Mouse (Mus musculus) spleen, adult 2 months (tissue): ENCODE data around the gene Tap2. TPM values are rescaled to one million over a fixed set of nuclear protein-coding genes. Genes with fewer than 3 reads are reported as not detected.

Source experiments
- DNase-seq, 2 experiments: peaks; one replicate each; pipeline versions ENCODE4 v3.0.0 to v3.0.0-alpha.2; 2012 to 2021; ENCODE audit warnings: low spot score in 2 of 2, low read depth in 1 of 2
- H3K27ac ChIP-seq: fragments of 200-500 bp; 2 replicates; pipeline ENCODE4 v1.5.1; 2012; ENCODE audit warnings: low read length, inconsistent platforms; ENCODE audit not compliant: insufficient read depth
- H3K27me3 ChIP-seq: fragments of 200-500 bp; 2 replicates; pipeline ENCODE4 v1.6.1; 2012; ENCODE audit warnings: mild to moderate bottlenecking, moderate library complexity, low read length, inconsistent platforms; ENCODE audit not compliant: control insufficient read depth, insufficient read depth
- H3K36me3 ChIP-seq: fragments of 200-500 bp; 2 replicates; pipeline ENCODE4 v1.6.1; 2012; ENCODE audit warnings: mild to moderate bottlenecking, low read length, inconsistent platforms; ENCODE audit not compliant: control insufficient read depth, insufficient read depth
- H3K4me1 ChIP-seq: fragments of 200-500 bp; 2 replicates; pipeline ENCODE4 v1.6.1; 2011; ENCODE audit warnings: inconsistent platforms; ENCODE audit not compliant: control insufficient read depth, insufficient read depth, insufficient read length
- H3K4me3 ChIP-seq: fragments of 200-500 bp; 2 replicates; pipeline ENCODE4 v1.5.1; 2011; ENCODE audit warnings: mild to moderate bottlenecking, inconsistent platforms; ENCODE audit not compliant: insufficient read depth, insufficient read length; ENCODE audit errors: extremely low read depth
- CTCF ChIP-seq: fragments of 200-500 bp; IDR thresholded peaks from 2 replicates; pipeline ENCODE4 v1.5.1; 2011; ENCODE audit warnings: mild to moderate bottlenecking, inconsistent platforms; ENCODE audit not compliant: insufficient read depth, insufficient read length, insufficient replicate concordance; ENCODE audit errors: extremely low read depth
- POLR2A ChIP-seq: fragments of 200-500 bp; IDR thresholded peaks from 2 replicates; pipeline ENCODE4 v1.6.1; 2011; ENCODE audit warnings: low read depth, low read length, inconsistent platforms
- WGBS: fragments of 180-500 bp; shearing (Covaris S2); methylation state at CpG from one replicate; pipeline ENCODE4 v1.1.7; 2018; 5-methylcytosine and 5-hydroxymethylcytosine counted together
- polyA plus RNA-seq: library from polyadenylated mRNA; depleted of rRNA; stranded (reverse); fragments of >200 nt; gene quantifications from 2 replicates; pipeline ENCODE4 v1.2.3, GENCODE M21; 2012

The Tap2 gene
- polyA plus RNA-seq, 1 experiment: 83.0 TPM

DNA sequence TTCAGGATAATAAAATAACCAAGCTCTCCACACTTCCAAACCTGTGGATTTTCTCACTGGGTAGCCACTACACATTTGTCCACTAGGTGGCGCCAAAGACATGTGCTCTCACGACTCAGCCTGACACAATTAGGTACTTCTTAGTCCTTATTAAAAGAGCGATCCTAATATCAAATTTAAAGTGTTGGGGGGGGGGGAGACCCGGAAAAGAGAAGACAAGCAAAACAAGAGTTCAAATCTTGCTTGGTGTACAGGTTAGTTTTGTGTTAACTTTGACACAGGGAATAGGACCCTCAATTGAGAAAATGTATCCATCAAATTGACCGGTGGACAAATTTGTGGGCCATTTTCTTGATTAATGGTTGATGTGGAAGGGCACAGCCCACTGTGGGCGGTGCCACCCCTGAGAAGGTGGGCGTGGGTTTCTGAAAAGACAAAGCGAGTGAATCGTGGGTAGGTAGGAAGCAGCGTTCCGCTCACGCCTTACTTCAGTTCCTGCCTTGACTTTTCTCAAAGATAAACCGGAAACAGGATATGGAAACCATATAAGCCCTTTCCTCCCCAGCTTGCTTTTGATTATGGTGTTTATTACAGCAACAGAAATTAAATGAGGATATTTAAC lies 32.3 kb upstream of the Tap2 start:
- TF ChIP-seq CTCF: peak; percentile 83; the same call in 1 of the 2 replicates
- no peak for TF ChIP-seq POLR2A
- Histone ChIP-seq H3K36me3 (0 out of 2 replicates have a peak, but pooled peaks cover 1% of the 10 kb centered on the region), H3K4me3 (peak overlapping the region; percentile 35; the same call in 1 of the 2 replicates), H3K27me3 (no peaks in the 10 kb centered on the region), H3K27ac (peak overlapping the region; percentile 94), H3K4me1 (peaks cover 11% of the 10 kb centered on the region; the same call in 1 of the 2 replicates)
- DNase-seq: peak; percentile 83 to 93
- WGBS: 1% methylated on average over 13 of the region's 13 CpGs

- DNase-seq: no peak
- TF ChIP-seq POLR2A: no peak
- no peak for TF ChIP-seq CTCF
- WGBS: 96% methylated on average over 5 of the region's 5 CpGs
- H3K4me3 ChIP-seq: no peak overlapping the region
- H3K36me3 ChIP-seq: 0 out of 2 replicates have a peak, but pooled peaks cover 1% of the 10 kb centered on the region
- no peaks in the 10 kb centered on the region for H3K27me3 ChIP-seq
- 0 out of 2 replicates have a peak overlapping the region, but pooled peaks have one; percentile 94 for H3K27ac ChIP-seq
- peaks cover 11% of the 10 kb centered on the region; the same call in 1 of the 2 replicates for H3K4me1 ChIP-seq
These were observed 30.8 kb upstream of the Tap2 start for GRCm38 (mm10) chr17:34172528-34172927.

DNA sequence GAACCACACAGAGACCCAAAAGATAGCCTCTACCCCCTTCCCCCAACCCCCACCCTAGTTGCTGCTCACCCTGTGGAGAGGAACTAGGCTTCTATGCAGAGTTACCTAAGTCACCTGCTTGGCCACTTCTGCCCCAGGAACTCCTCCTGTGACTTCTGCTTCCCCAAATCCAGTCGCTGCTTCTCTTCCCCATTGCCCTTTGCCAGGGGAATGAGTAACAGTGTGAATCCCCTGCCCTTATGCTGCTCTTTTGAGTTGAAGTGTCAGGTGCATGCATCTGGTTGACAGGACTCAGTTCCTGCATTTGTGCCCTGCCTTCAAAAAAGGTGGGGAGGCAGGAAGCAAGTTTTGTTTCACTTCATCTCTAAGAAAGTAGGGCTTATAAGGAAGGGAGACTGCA lies 29.3 kb upstream of the Tap2 start:
- Histone ChIP-seq H3K4me1 (peaks cover 11% of the 10 kb centered on the region; the same call in 1 of the 2 replicates), H3K4me3 (peak overlapping the region; percentile 24; the same call in 1 of the 2 replicates), H3K27ac (peak overlapping the region; percentile 76), H3K27me3 (no peaks in the 10 kb centered on the region), H3K36me3 (0 out of 2 replicates have a peak, but pooled peaks cover 1% of the 10 kb centered on the region)
- no peak for TF ChIP-seq POLR2A
- no peak for TF ChIP-seq CTCF
- peak in 1 of 2 experiments; percentile 41 for DNase-seq
- WGBS: 24% methylated on average over 1 of the region's 1 CpGs

GRCm38 (mm10) chr17:34177179-34177578 lies 26.1 kb upstream of the Tap2 start:
- no peak for DNase-seq
- TF ChIP-seq POLR2A (no peak), CTCF (no peak)

GRCm38 (mm10) chr17:34179019-34179418 lies 24.3 kb upstream of the Tap2 start:
- Histone ChIP-seq H3K4me3 (no peak overlapping the region), H3K36me3 (peaks cover 22% of the 10 kb centered on the region), H3K27ac (no peak overlapping the region), H3K4me1 (peaks cover 10% of the 10 kb centered on the region; the same call in 1 of the 2 replicates), H3K27me3 (no peaks in the 10 kb centered on the region)
- WGBS: 79% methylated on average over 6 of the region's 6 CpGs
- DNase-seq: no peak
- TF ChIP-seq POLR2A (no peak), CTCF (no peak)

More at GRCm38 (mm10) chr17:34177179-34177578, 26.1 kb upstream of the Tap2 start:
- Histone ChIP-seq H3K4me1 (peaks cover 12% of the 10 kb centered on the region; the same call in 1 of the 2 replicates), H3K27ac (no peak overlapping the region), H3K4me3 (no peak overlapping the region), H3K27me3 (no peaks in the 10 kb centered on the region), H3K36me3 (peaks cover 9% of the 10 kb centered on the region)
- 84% methylated on average over 4 of the region's 4 CpGs for WGBS

- H3K36me3 ChIP-seq: peaks cover 24% of the 10 kb centered on the region
- no peaks in the 10 kb centered on the region for H3K27me3 ChIP-seq
- no peak for DNase-seq
- H3K4me1 ChIP-seq: peaks cover 4% of the 10 kb centered on the region; the same call in 1 of the 2 replicates
- WGBS: 58% methylated on average over 13 of the region's 13 CpGs
- H3K4me3 ChIP-seq: no peak overlapping the region
- no peak overlapping the region; the same call in 1 of the 2 replicates for H3K27ac ChIP-seq
- TF ChIP-seq CTCF: no peak
- TF ChIP-seq POLR2A: no peak
These were observed 23.1 kb upstream of the Tap2 start for GRCm38 (mm10) chr17:34179913-34180859.
